Mouse (Mus musculus): ENCODE measurements around the gene Chad. TPM values are rescaled to one million over a fixed set of nuclear protein-coding genes. Genes with fewer than 3 reads are reported as not detected.

Chad gene
- polyA plus RNA-seq, 1 experiment from 2014 or later, result 0.41 TPM

- 9% methylated on average over 24 of the region's 24 CpGs for WGBS
- H3K27ac ChIP-seq, result peak overlapping the region; percentile 71; the same call in 1 of the 2 replicates
- no peak for DNase-seq (ENCODE audit: low spot score)
- no peaks in the 10 kb centered on the region for H3K36me3 ChIP-seq (ENCODE audit: insufficient read depth, low read length)
- peaks cover 7% of the 10 kb centered on the region; the same call in 1 of the 2 replicates for H3K4me1 ChIP-seq (replicated peaks; ENCODE audit: insufficient read depth, low read length)
- no peaks in the 10 kb centered on the region for H3K9me3 ChIP-seq (replicated peaks; ENCODE audit: low read length)
- H3K4me2 ChIP-seq (ENCODE audit: low read length), result peak overlapping the region; percentile 93
- H3K27me3 ChIP-seq (ENCODE audit: insufficient read depth, low read length), result no peaks in the 10 kb centered on the region
- 0 out of 2 replicates have a peak, but pooled peaks have one; percentile 22 for ATAC-seq (replicated peaks; ENCODE audit: low FRiP score, low read depth)
- H3K4me3 ChIP-seq (replicated peaks; ENCODE audit: low read depth, low read length), result peak overlapping the region; percentile 38
- TF ChIP-seq CTCF (IDR thresholded peaks at IDR 0.05; ENCODE audit: low read depth), result no peak
- peak overlapping the region; percentile 64 for H3K9ac ChIP-seq (ENCODE audit: low read depth, low read length)
These were observed 16.6 kb upstream of the Chad start for GRCm38 (mm10) chr11:94548041-94548784.

- 3% methylated on average over 49 of the region's 49 CpGs for WGBS
- Histone ChIP-seq H3K36me3 (ENCODE audit: insufficient read depth, low read length) (no peaks in the 10 kb centered on the region), H3K4me1 (replicated peaks; ENCODE audit: insufficient read depth, low read length) (peaks cover 7% of the 10 kb centered on the region; the same call in 1 of the 2 replicates), H3K27ac (peak within 1 kb of the TSS; percentile 71), H3K4me2 (ENCODE audit: low read length) (peak within 1 kb of the TSS; percentile 93), H3K27me3 (ENCODE audit: insufficient read depth, low read length) (no peaks in the 10 kb centered on the region), H3K9ac (ENCODE audit: low read depth, low read length) (peak within 1 kb of the TSS; percentile 64), H3K4me3 (replicated peaks; ENCODE audit: low read depth, low read length) (peak within 1 kb of the TSS; percentile 38), H3K9me3 (replicated peaks; ENCODE audit: low read length) (no peaks in the 10 kb centered on the region)
- DNase-seq (ENCODE audit: low spot score) (peak; percentile 95), ATAC-seq (replicated peaks; ENCODE audit: low FRiP score, low read depth) (peak; percentile 91)
- peak; percentile 99 for TF ChIP-seq CTCF (IDR thresholded peaks at IDR 0.05; ENCODE audit: low read depth)
These were observed 15.8 kb upstream of the Chad start, which contains the start of gene Rsad1 for GRCm38 (mm10) chr11:94548888-94549690. Rsad1 (minus strand) TSS chr11:94549255.

GRCm38 (mm10) chr11:94549691-94550441, 15.0 kb upstream of the Chad start:
- no peak for TF ChIP-seq CTCF (IDR thresholded peaks at IDR 0.05; ENCODE audit: low read depth)
- no peaks in the 10 kb centered on the region for H3K9me3 ChIP-seq (replicated peaks; ENCODE audit: low read length)
- no peak overlapping the region for H3K4me2 ChIP-seq (ENCODE audit: low read length)
- no peak overlapping the region for H3K9ac ChIP-seq (ENCODE audit: low read depth, low read length)
- 57% methylated on average over 10 of the region's 10 CpGs for WGBS
- no peak for DNase-seq (ENCODE audit: low spot score)
- H3K27me3 ChIP-seq (ENCODE audit: insufficient read depth, low read length), result no peaks in the 10 kb centered on the region
- H3K4me1 ChIP-seq (replicated peaks; ENCODE audit: insufficient read depth, low read length), result peaks cover 7% of the 10 kb centered on the region; the same call in 1 of the 2 replicates
- no peak for ATAC-seq (replicated peaks; ENCODE audit: low FRiP score, low read depth)
- H3K36me3 ChIP-seq (ENCODE audit: insufficient read depth, low read length), result no peaks in the 10 kb centered on the region
- H3K27ac ChIP-seq, result peak overlapping the region; percentile 71; the same call in 1 of the 2 replicates
- no peak overlapping the region for H3K4me3 ChIP-seq (replicated peaks; ENCODE audit: low read depth, low read length)

GRCm38 (mm10) chr11:94550442-94550744, 14.5 kb upstream of the Chad start:
- Histone ChIP-seq H3K27ac (no peak overlapping the region), H3K27me3 (ENCODE audit: insufficient read depth, low read length) (no peaks in the 10 kb centered on the region), H3K9me3 (replicated peaks; ENCODE audit: low read length) (no peaks in the 10 kb centered on the region), H3K9ac (ENCODE audit: low read depth, low read length) (no peak overlapping the region), H3K4me1 (replicated peaks; ENCODE audit: insufficient read depth, low read length) (peaks cover 7% of the 10 kb centered on the region; the same call in 1 of the 2 replicates), H3K4me3 (replicated peaks; ENCODE audit: low read depth, low read length) (no peak overlapping the region), H3K4me2 (ENCODE audit: low read length) (no peak overlapping the region), H3K36me3 (ENCODE audit: insufficient read depth, low read length) (no peaks in the 10 kb centered on the region)
- no peak for ATAC-seq (replicated peaks; ENCODE audit: low FRiP score, low read depth)
- TF ChIP-seq CTCF (IDR thresholded peaks at IDR 0.05; ENCODE audit: low read depth), result no peak
- no peak for DNase-seq (ENCODE audit: low spot score)
- WGBS, result 82% methylated on average over 5 of the region's 5 CpGs

GRCm38 (mm10) chr11:94558226-94558625, 6.6 kb upstream of the Chad start:
- Histone ChIP-seq H3K9me3 (replicated peaks; ENCODE audit: low read length) (no peaks in the 10 kb centered on the region), H3K4me2 (ENCODE audit: low read length) (no peak overlapping the region), H3K4me1 (replicated peaks; ENCODE audit: insufficient read depth, low read length) (no peaks in the 10 kb centered on the region), H3K9ac (ENCODE audit: low read depth, low read length) (no peak overlapping the region), H3K36me3 (ENCODE audit: insufficient read depth, low read length) (0 out of 2 replicates have a peak, but pooled peaks cover 4% of the 10 kb centered on the region), H3K27me3 (ENCODE audit: insufficient read depth, low read length) (no peaks in the 10 kb centered on the region), H3K4me3 (replicated peaks; ENCODE audit: low read depth, low read length) (no peak overlapping the region), H3K27ac (no peak overlapping the region)
- DNase-seq (ENCODE audit: low spot score) (no peak), ATAC-seq (replicated peaks; ENCODE audit: low FRiP score, low read depth) (0 out of 2 replicates have a peak, but pooled peaks have one; percentile 37)
- TF ChIP-seq CTCF (IDR thresholded peaks at IDR 0.05; ENCODE audit: low read depth), result no peak
- 55% methylated on average over 3 of the region's 3 CpGs for WGBS

DNA sequence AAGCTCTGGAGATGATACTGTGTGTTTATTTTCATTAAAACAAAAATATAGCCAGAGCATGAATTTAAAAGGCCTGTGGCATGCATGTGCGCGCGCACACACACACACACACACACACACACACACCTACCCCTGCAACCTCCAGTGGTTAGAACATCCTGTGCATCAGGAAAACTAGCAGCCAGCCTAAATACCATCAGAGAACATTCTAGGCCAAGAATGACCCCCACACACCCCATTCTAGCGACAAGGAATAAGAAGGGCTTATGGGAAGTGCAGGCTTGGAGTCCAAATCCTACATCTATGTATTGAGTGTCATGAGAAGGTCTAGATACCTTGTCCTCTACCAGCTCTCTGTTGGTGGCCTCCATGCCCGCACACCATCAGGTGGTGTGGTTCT, 1.5 kb upstream of the Chad start:
- no peak overlapping the region for H3K27ac ChIP-seq
- H3K36me3 ChIP-seq (ENCODE audit: insufficient read depth, low read length), result 0 out of 2 replicates have a peak, but pooled peaks cover 4% of the 10 kb centered on the region
- DNase-seq (ENCODE audit: low spot score) (no peak), ATAC-seq (replicated peaks; ENCODE audit: low FRiP score, low read depth) (no peak)
- H3K9ac ChIP-seq (ENCODE audit: low read depth, low read length), result no peak overlapping the region
- no peak overlapping the region for H3K4me2 ChIP-seq (ENCODE audit: low read length)
- TF ChIP-seq CTCF (IDR thresholded peaks at IDR 0.05; ENCODE audit: low read depth), result no peak
- H3K4me1 ChIP-seq (replicated peaks; ENCODE audit: insufficient read depth, low read length), result peaks cover 13% of the 10 kb centered on the region; the same call in 1 of the 2 replicates
- no peaks in the 10 kb centered on the region for H3K27me3 ChIP-seq (ENCODE audit: insufficient read depth, low read length)
- 98% methylated on average over 5 of the region's 5 CpGs for WGBS
- no peak overlapping the region for H3K4me3 ChIP-seq (replicated peaks; ENCODE audit: low read depth, low read length)
- no peaks in the 10 kb centered on the region for H3K9me3 ChIP-seq (replicated peaks; ENCODE audit: low read length)

Measured in kidney, postnatal 0 days (tissue).